In genomic region chr2:27097776-27098175, GRCm38 (mm10) we compare ENCODE assay signal across 8 mouse cellular contexts. TPM values are rescaled to one million over a fixed set of nuclear protein-coding genes. Genes with fewer than 3 reads are reported as not detected.
DNase-seq lines count a peak whose midpoint lies in the region; ATAC-seq lines count a peak whose summit lies in the region.

No protein-coding gene starts in this region.

- no peak for ATAC-seq in midbrain, embryonic 15.5 days (replicated peaks)
- peak; percentile 58; the same call in 1 of the 2 replicates for ATAC-seq in forebrain, embryonic 16.5 days
- ATAC-seq in hindbrain, embryonic 15.5 days (ENCODE audit: low FRiP score, low read depth), result peak; percentile 78
- no peak for ATAC-seq in limb, embryonic 15.5 days (ENCODE audit: insufficient number of reproducible peaks, low FRiP score, low TSS enrichment, low read depth)
- ATAC-seq in stomach, embryonic 15.5 days (ENCODE audit: insufficient read depth, low FRiP score, low read depth), result peak; percentile 56; the same call in 1 of the 2 replicates
- no peak for ATAC-seq in monocyte, adult 5-6 weeks (replicated peaks; ENCODE audit: insufficient number of reproducible peaks, low FRiP score, low TSS enrichment, poor library complexity, severe bottlenecking)

- no peak overlapping the region for H3K4me2 ChIP-seq in midbrain, embryonic 15.5 days
- H3K4me2 ChIP-seq in forebrain, embryonic 16.5 days (ENCODE audit: low read length), result no peak overlapping the region
- no peak overlapping the region for H3K4me2 ChIP-seq in hindbrain, embryonic 15.5 days
- H3K4me2 ChIP-seq in limb, embryonic 15.5 days, result no peak overlapping the region
- H3K4me2 ChIP-seq in stomach, embryonic 15.5 days, result no peak overlapping the region

- peaks cover 12% of the 10 kb centered on the region; the same call in 1 of the 2 replicates for H3K27me3 ChIP-seq in midbrain, embryonic 10.5 days (ENCODE audit: low read depth, poor library complexity, severe bottlenecking)
- no peaks in the 10 kb centered on the region for H3K27me3 ChIP-seq in midbrain, embryonic 15.5 days (replicated peaks)
- no peaks in the 10 kb centered on the region for H3K27me3 ChIP-seq in forebrain, embryonic 16.5 days (replicated peaks; ENCODE audit: control insufficient read depth, insufficient read depth, low read length)
- H3K27me3 ChIP-seq in hindbrain, embryonic 15.5 days, result no peaks in the 10 kb centered on the region
- 0 out of 2 replicates have a peak, but pooled peaks cover 5% of the 10 kb centered on the region for H3K27me3 ChIP-seq in limb, embryonic 15.5 days
- H3K27me3 ChIP-seq in stomach, embryonic 15.5 days (replicated peaks), result no peaks in the 10 kb centered on the region

- WGBS in midbrain, embryonic 10.5 days, result 52% methylated on average over 6 of the region's 6 CpGs
- WGBS in midbrain, embryonic 15.5 days, result 13% methylated on average over 6 of the region's 6 CpGs
- 18% methylated on average over 6 of the region's 6 CpGs for WGBS in forebrain, embryonic 16.5 days
- WGBS in hindbrain, embryonic 15.5 days, result 10% methylated on average over 6 of the region's 6 CpGs
- 10% methylated on average over 6 of the region's 6 CpGs for WGBS in limb, embryonic 15.5 days
- whole genome bisulfite sequencing in stomach, embryonic 15.5 days, result 6% methylated on average over 6 of the region's 6 CpGs

- no peaks in the 10 kb centered on the region for H3K9me3 ChIP-seq in midbrain, embryonic 10.5 days (replicated peaks)
- no peaks in the 10 kb centered on the region for H3K9me3 ChIP-seq in midbrain, embryonic 15.5 days
- H3K9me3 ChIP-seq in forebrain, embryonic 16.5 days (ENCODE audit: control insufficient read depth, low read length), result no peaks in the 10 kb centered on the region
- no peaks in the 10 kb centered on the region for H3K9me3 ChIP-seq in hindbrain, embryonic 15.5 days
- H3K9me3 ChIP-seq in limb, embryonic 15.5 days, result no peaks in the 10 kb centered on the region
- H3K9me3 ChIP-seq in stomach, embryonic 15.5 days, result no peaks in the 10 kb centered on the region

- peaks cover 14% of the 10 kb centered on the region for H3K4me1 ChIP-seq in midbrain, embryonic 10.5 days
- H3K4me1 ChIP-seq in midbrain, embryonic 15.5 days, result peaks cover 16% of the 10 kb centered on the region
- peaks cover 6% of the 10 kb centered on the region; the same call in 1 of the 2 replicates for H3K4me1 ChIP-seq in forebrain, embryonic 16.5 days (replicated peaks; ENCODE audit: control insufficient read depth, insufficient read depth, low read length)
- peaks cover 25% of the 10 kb centered on the region for H3K4me1 ChIP-seq in hindbrain, embryonic 15.5 days (replicated peaks)
- peaks cover 28% of the 10 kb centered on the region for H3K4me1 ChIP-seq in limb, embryonic 15.5 days
- H3K4me1 ChIP-seq in stomach, embryonic 15.5 days, result peaks cover 29% of the 10 kb centered on the region

- H3K4me3 ChIP-seq in midbrain, embryonic 10.5 days, result no peak overlapping the region
- no peak overlapping the region for H3K4me3 ChIP-seq in midbrain, embryonic 15.5 days
- no peak overlapping the region for H3K4me3 ChIP-seq in forebrain, embryonic 16.5 days (replicated peaks; ENCODE audit: low read length)
- no peak overlapping the region for H3K4me3 ChIP-seq in hindbrain, embryonic 15.5 days
- no peak overlapping the region for H3K4me3 ChIP-seq in limb, embryonic 15.5 days
- H3K4me3 ChIP-seq in stomach, embryonic 15.5 days (replicated peaks), result no peak overlapping the region

- no peak overlapping the region for H3K9ac ChIP-seq in midbrain, embryonic 15.5 days
- no peak overlapping the region for H3K9ac ChIP-seq in forebrain, embryonic 16.5 days (replicated peaks; ENCODE audit: low read depth, low read length)
- H3K9ac ChIP-seq in hindbrain, embryonic 15.5 days, result no peak overlapping the region
- H3K9ac ChIP-seq in limb, embryonic 15.5 days, result no peak overlapping the region
- H3K9ac ChIP-seq in stomach, embryonic 15.5 days, result no peak overlapping the region

- H3K27ac ChIP-seq in midbrain, embryonic 10.5 days (replicated peaks), result 0 out of 2 replicates have a peak overlapping the region, but pooled peaks have one; percentile 0
- H3K27ac ChIP-seq in midbrain, embryonic 15.5 days, result no peak overlapping the region; the same call in 1 of the 2 replicates
- no peak overlapping the region for H3K27ac ChIP-seq in forebrain, embryonic 16.5 days (ENCODE audit: low read length)
- peak overlapping the region; percentile 60 for H3K27ac ChIP-seq in hindbrain, embryonic 15.5 days (replicated peaks)
- H3K27ac ChIP-seq in limb, embryonic 15.5 days, result peak overlapping the region; percentile 35; the same call in 1 of the 2 replicates
- peak overlapping the region; percentile 67; the same call in 1 of the 2 replicates for H3K27ac ChIP-seq in stomach, embryonic 15.5 days

- no peaks in the 10 kb centered on the region for H3K36me3 ChIP-seq in midbrain, embryonic 10.5 days
- H3K36me3 ChIP-seq in midbrain, embryonic 15.5 days (replicated peaks), result no peaks in the 10 kb centered on the region
- no peaks in the 10 kb centered on the region for H3K36me3 ChIP-seq in forebrain, embryonic 16.5 days (ENCODE audit: control insufficient read depth, insufficient read depth)
- no peaks in the 10 kb centered on the region for H3K36me3 ChIP-seq in hindbrain, embryonic 15.5 days
- no peaks in the 10 kb centered on the region for H3K36me3 ChIP-seq in limb, embryonic 15.5 days
- no peaks in the 10 kb centered on the region for H3K36me3 ChIP-seq in stomach, embryonic 15.5 days

- no peak for DNase-seq in midbrain, embryonic 10.5 days (ENCODE audit: low spot score)
- no peak for DNase-seq in right cerebral cortex, adult 2 months (ENCODE audit: low spot score in 2 of 2)

RNA-seq across cellular contexts. Expression of gene Adamtsl2, which starts 18.6 kb away (rescaled TPM):
- 4.8 and 6.3 TPM in 2 replicates for polyA plus RNA-seq in midbrain, embryonic 10.5 days (2016; fragmentation: Nextera tagmentation; extraction: Ambion mirVana)
- 9.7 and 10.1 TPM in 2 replicates for polyA plus RNA-seq in midbrain, embryonic 15.5 days (2015; fragmentation: Nextera tagmentation; extraction: Ambion mirVana)
- 11.6 and 14.2 TPM in 2 replicates for polyA plus RNA-seq in forebrain, embryonic 16.5 days (2015; fragmentation: Nextera tagmentation; extraction: Ambion mirVana)
- polyA plus RNA-seq in hindbrain, embryonic 15.5 days (2015; fragmentation: Nextera tagmentation; extraction: Ambion mirVana), result 8.0 and 10.4 TPM in 2 replicates
- 9.1 and 11.7 TPM in 2 replicates for polyA plus RNA-seq in limb, embryonic 15.5 days (2015; fragmentation: Nextera tagmentation; extraction: Ambion mirVana)
- polyA plus RNA-seq in stomach, embryonic 15.5 days (2015; fragmentation: Nextera tagmentation; extraction: Ambion mirVana), result 3.0 and 3.8 TPM in 2 replicates
- total RNA-seq in monocyte, adult 5-6 weeks (2017), result not detected in 3 replicates

RNA-seq across cellular contexts. Expression of gene Mymk, which starts 25.8 kb away (rescaled TPM):
- polyA plus RNA-seq in midbrain, embryonic 10.5 days (2016; fragmentation: Nextera tagmentation; extraction: Ambion mirVana), result not detected in 2 replicates
- 0.14 TPM in 2 replicates for polyA plus RNA-seq in midbrain, embryonic 15.5 days (2015; fragmentation: Nextera tagmentation; extraction: Ambion mirVana)
- polyA plus RNA-seq in forebrain, embryonic 16.5 days (2015; fragmentation: Nextera tagmentation; extraction: Ambion mirVana), result not detected in 2 replicates
- 0.22 and 0.35 TPM in 2 replicates for polyA plus RNA-seq in hindbrain, embryonic 15.5 days (2015; fragmentation: Nextera tagmentation; extraction: Ambion mirVana)
- 36.7 and 79.4 TPM in 2 replicates for polyA plus RNA-seq in limb, embryonic 15.5 days (2015; fragmentation: Nextera tagmentation; extraction: Ambion mirVana)
- polyA plus RNA-seq in stomach, embryonic 15.5 days (2015; fragmentation: Nextera tagmentation; extraction: Ambion mirVana), result 0.28 and 1.3 TPM in 2 replicates
- not detected in 3 replicates for total RNA-seq in monocyte, adult 5-6 weeks (2017)

RNA-seq across cellular contexts. Expression of gene Fam163b, which starts 44.5 kb away (rescaled TPM):
- polyA plus RNA-seq in midbrain, embryonic 10.5 days (2016; fragmentation: Nextera tagmentation; extraction: Ambion mirVana), result 0.06 and 0.22 TPM in 2 replicates
- polyA plus RNA-seq in midbrain, embryonic 15.5 days (2015; fragmentation: Nextera tagmentation; extraction: Ambion mirVana), result 4.7 and 5.4 TPM in 2 replicates
- 5.0 and 7.1 TPM in 2 replicates for polyA plus RNA-seq in forebrain, embryonic 16.5 days (2015; fragmentation: Nextera tagmentation; extraction: Ambion mirVana)
- 7.7 and 9.6 TPM in 2 replicates for polyA plus RNA-seq in hindbrain, embryonic 15.5 days (2015; fragmentation: Nextera tagmentation; extraction: Ambion mirVana)
- polyA plus RNA-seq in limb, embryonic 15.5 days (2015; fragmentation: Nextera tagmentation; extraction: Ambion mirVana), result 0.08 and 0.16 TPM in 2 replicates
- 0.15 and 0.19 TPM in 2 replicates for polyA plus RNA-seq in stomach, embryonic 15.5 days (2015; fragmentation: Nextera tagmentation; extraction: Ambion mirVana)
- total RNA-seq in monocyte, adult 5-6 weeks (2017), result not detected in 3 replicates

Comparison
In these comparisons a context has a peak if more than half of its experiments do, and no peak if none do; other contexts are left out.
1. H3K27ac ChIP-seq: peak in midbrain, embryonic 10.5 days (single experiment), hindbrain, embryonic 15.5 days (single experiment), limb, embryonic 15.5 days (single experiment) and stomach, embryonic 15.5 days (single experiment); none in midbrain, embryonic 15.5 days (single experiment) and forebrain, embryonic 16.5 days (single experiment).
2. ATAC-seq: peak in forebrain, embryonic 16.5 days (single experiment), hindbrain, embryonic 15.5 days (single experiment) and stomach, embryonic 15.5 days (single experiment); none in midbrain, embryonic 15.5 days (single experiment), limb, embryonic 15.5 days (single experiment) and monocyte, adult 5-6 weeks (single experiment).
3. RNA of gene Mymk, which starts 25.8 kb away (polyA plus RNA-seq): 36.7 to 79.4 TPM in limb, embryonic 15.5 days; 0.22 to 0.35 TPM in hindbrain, embryonic 15.5 days, 0.28 to 1.3 TPM in stomach, embryonic 15.5 days, 0.14 TPM in midbrain, embryonic 15.5 days, not detected in forebrain, embryonic 16.5 days and not detected in midbrain, embryonic 10.5 days; every median in the first group is over 10 times any median in the second.